Mouse (Mus musculus) bone marrow, adult 2 months (tissue): Measurements from ENCODE around the gene Hdgfl2. TPM values are rescaled to one million over a fixed set of nuclear protein-coding genes. Genes with fewer than 3 reads are reported as not detected.

Experiments
- H3K27ac ChIP-seq: fragments of 200-500 bp; 2 replicates; pipeline ENCODE4 v1.5.1; 2012; ENCODE audit warnings: low read depth, mild to moderate bottlenecking, control low read depth, inconsistent platforms, low read length; ENCODE audit not compliant: control insufficient read depth, poor library complexity, insufficient read depth
- H3K4me1 ChIP-seq: fragments of 200-500 bp; 2 replicates; pipeline ENCODE4 v1.6.1; 2011; ENCODE audit warnings: low read length; ENCODE audit not compliant: control insufficient read depth, insufficient read depth
- H3K4me3 ChIP-seq: fragments of 200-500 bp; replicated peaks from 2 replicates; pipeline ENCODE3; 2011; ENCODE audit warnings: mild to moderate bottlenecking, low read depth, low read length, control low read depth; ENCODE audit not compliant: control insufficient read depth
- CTCF ChIP-seq: fragments of 200-500 bp; IDR thresholded peaks from 2 replicates; pipeline ENCODE4 v1.5.1; 2011; ENCODE audit warnings: low read length, control low read depth; ENCODE audit not compliant: control insufficient read depth, insufficient read depth
- POLR2A ChIP-seq: fragments of 200-500 bp; IDR thresholded peaks from 2 replicates; pipeline ENCODE4 v1.6.1; 2011; ENCODE audit warnings: low read depth, mild to moderate bottlenecking, control low read depth, low read length, borderline replicate concordance; ENCODE audit not compliant: control insufficient read depth
- WGBS: fragments of 180-500 bp; shearing (Covaris S2); methylation state at CpG from one replicate; pipeline ENCODE4 v1.1.7; 2018; 5-methylcytosine and 5-hydroxymethylcytosine counted together
- polyA plus RNA-seq: library from polyadenylated mRNA; stranded (reverse); fragments of >200 nt; gene quantifications from 2 replicates; pipeline ENCODE4 v1.2.4, GENCODE M21; 2011; ENCODE audit warnings: low replicate concordance; ENCODE audit not compliant: missing spikeins, insufficient read depth, insufficient read length

Gene Hdgfl2
- polyA plus RNA-seq, 1 experiment, result 145 TPM

DNA sequence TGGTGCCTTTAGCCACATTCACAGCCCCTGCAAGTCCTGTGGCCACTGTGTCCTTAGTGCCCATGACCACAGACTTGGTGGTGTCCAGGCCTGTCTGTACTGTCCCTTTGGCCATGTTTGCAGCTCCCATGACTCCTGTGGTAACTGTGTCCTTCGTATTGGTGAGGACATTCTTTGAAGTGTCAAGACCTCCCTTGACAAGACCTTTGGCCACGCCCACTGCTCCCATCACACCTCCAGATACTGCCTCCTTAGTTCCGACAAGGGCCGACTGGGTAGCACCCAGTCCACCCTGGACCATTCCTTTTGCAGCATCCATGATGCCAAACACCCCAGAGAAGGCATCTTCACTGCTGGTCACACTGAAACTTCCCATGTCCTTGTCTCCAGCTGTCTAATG is 27.5 kb downstream of the Hdgfl2 start:
- 81% methylated on average over 4 of the region's 4 CpGs for WGBS
- H3K4me1 ChIP-seq, result no peaks in the 10 kb centered on the region; the same call in 1 of the 2 replicates
- H3K4me3 ChIP-seq, result no peak overlapping the region
- TF ChIP-seq CTCF (no peak), POLR2A (no peak)
- H3K27ac ChIP-seq, result no peak overlapping the region

DNA sequence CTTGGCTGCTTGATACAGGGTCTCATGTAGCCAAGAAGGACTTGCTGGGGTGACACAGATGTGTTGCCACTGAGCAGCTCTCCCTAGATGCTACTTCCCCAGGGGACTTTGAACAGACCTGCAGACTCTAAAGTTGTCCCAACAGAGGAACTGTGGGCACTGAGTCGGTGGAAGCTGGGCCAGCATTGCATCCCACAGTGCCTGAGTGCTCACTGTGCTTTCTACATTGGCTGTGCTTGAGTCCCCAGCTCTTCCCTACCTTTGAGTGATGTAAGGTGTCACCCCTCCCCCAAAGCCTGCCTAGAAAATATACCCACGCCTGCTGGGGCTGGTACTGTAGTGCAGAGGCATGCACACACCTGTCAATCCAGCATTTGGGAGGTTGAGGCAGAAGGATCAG is 28.3 kb downstream of the Hdgfl2 start:
- 78% methylated on average over 2 of the region's 2 CpGs for WGBS
- Histone ChIP-seq H3K27ac (no peak overlapping the region), H3K4me1 (no peaks in the 10 kb centered on the region; the same call in 1 of the 2 replicates), H3K4me3 (no peak overlapping the region)
- TF ChIP-seq POLR2A, result no peak
- TF ChIP-seq CTCF, result no peak

DNA sequence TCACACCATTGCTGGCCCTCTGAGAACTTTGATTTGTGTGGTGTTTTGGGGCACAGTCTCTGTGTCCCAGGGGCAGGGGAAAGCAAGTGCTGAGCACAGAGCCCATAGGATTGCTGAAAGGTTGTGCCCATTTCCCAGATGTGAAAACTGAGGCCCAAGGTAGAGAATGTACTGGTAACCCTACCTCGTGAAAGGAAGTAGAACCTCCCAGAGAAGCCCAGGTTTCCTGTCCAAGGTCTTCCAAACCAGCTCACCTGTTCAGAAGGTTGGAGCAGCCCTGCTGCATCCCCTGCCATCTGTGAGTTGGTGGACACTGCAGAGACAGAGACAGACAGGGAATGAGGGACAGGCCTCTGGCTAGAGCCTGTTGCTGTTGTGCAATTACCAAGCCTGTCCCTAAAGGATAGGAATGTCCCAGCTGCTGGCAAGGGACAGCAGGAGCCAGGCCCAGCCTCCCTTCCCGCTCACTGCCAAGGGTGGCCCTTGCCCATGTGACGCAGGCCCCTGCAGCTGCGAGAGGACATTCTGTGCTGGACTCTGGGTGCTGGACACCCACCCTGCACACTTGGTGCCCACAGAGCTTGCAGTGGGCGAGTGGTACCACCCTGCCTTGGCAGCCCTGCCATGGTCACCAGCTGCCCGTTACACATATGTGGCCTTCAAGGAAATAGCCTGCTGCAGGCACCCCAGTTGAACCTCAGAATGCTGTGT is 29.1 kb downstream of the Hdgfl2 start:
- TF ChIP-seq CTCF (no peak), POLR2A (no peak)
- Histone ChIP-seq H3K4me1 (no peaks in the 10 kb centered on the region; the same call in 1 of the 2 replicates), H3K27ac (no peak overlapping the region), H3K4me3 (no peak overlapping the region)
- 73% methylated on average over 6 of the region's 6 CpGs for WGBS

DNA sequence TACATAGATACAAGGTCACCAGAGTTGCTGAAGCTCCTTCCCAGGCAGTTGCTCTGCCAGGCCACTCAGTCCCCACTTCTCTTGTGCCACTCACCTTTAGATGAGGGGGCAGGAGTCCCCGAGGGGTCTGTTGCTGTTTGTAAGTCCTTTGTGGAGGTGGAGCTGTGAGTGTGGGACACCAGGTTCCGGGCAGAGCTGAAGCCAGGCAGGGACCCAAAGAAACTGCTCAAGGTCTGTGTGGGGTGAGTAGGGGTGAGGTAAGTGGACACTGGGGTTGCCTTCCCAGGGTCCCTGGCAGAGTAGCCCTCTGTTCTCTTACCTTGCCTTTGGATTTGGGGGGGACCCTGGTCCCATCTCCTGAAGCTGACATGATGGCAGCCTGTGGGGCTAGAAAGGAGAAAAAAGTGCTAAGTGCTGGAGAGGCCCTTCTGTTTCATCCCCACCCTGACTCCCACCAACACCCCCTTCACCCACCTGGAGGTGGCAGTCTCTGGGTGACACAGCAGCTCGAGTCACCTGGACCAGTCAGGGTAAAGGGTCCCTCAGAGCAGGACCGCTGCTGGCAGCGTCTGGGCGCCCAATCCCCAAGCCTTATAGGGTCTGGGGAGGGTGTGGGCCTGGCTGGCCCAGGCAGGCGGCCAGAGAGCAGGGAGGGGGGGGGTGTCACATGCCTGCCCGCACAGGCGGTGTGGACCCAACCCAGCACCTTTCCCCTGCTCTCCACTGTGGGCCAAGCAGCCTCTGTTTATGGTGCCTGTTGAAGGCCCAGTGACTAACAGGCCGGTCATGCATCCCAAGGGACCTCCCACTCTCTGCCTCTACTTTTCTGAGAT is 30.0 kb downstream of the Hdgfl2 start, which contains the start of gene Plin4:
TSS of gene Plin4 (minus strand) at position 585 of the 833 bp plus-strand sequence.
- no peak for TF ChIP-seq POLR2A
- TF ChIP-seq CTCF, result no peak
- Histone ChIP-seq H3K27ac (no peak within 1 kb of the TSS), H3K4me3 (no peak within 1 kb of the TSS), H3K4me1 (no peaks in the 10 kb centered on the region; the same call in 1 of the 2 replicates)
- WGBS, result 74% methylated on average over 10 of the region's 10 CpGs

DNA sequence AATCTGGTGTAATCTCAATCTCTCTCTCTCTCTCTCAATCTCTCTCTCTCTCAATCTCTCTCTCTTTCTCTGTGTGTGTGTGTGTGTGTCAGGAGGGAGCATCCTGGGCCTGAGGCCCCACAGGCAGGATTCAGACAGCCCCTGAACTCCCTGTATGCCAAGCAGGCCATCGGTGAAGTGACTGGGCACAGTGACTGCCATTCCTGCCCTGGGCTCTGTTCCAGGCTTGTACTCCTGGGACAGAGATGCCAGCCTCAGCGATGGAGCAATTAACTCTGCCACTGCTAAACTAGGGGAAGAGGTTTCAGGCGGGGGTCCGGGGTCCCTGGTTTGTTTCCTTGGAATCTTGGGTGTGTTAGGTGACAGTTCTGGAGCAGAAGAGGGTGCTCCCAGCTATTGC is 31.1 kb downstream of the Hdgfl2 start:
- WGBS, result 77% methylated on average over 4 of the region's 4 CpGs
- no peaks in the 10 kb centered on the region; the same call in 1 of the 2 replicates for H3K4me1 ChIP-seq
- TF ChIP-seq CTCF (no peak), POLR2A (no peak)
- no peak overlapping the region for H3K27ac ChIP-seq
- H3K4me3 ChIP-seq, result no peak overlapping the region

DNA sequence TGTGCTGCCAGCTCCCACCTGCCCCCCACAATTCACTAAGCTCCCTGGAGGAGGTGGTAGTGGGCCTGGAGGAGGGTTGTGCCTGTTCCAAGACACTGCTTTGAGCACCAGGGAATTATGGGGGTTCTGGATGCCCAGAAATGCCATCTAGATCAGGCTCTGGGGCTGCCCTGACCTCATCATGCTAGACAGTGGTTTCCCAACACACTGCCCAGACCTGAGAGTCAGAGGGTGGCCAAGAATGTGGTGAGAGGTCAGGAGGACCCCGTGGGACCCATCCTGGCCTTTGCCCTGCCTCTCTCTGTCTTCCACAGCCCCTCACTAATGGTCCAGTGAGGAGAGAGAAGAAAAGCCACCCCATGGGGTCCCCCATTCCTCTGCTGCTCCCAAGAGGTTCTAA is 31.6 kb downstream of the Hdgfl2 start:
- TF ChIP-seq POLR2A (no peak), CTCF (no peak)
- H3K4me3 ChIP-seq, result no peak overlapping the region
- H3K27ac ChIP-seq, result no peak overlapping the region
- no peaks in the 10 kb centered on the region; the same call in 1 of the 2 replicates for H3K4me1 ChIP-seq
- 58% methylated on average over 1 of the region's 1 CpGs for WGBS

DNA sequence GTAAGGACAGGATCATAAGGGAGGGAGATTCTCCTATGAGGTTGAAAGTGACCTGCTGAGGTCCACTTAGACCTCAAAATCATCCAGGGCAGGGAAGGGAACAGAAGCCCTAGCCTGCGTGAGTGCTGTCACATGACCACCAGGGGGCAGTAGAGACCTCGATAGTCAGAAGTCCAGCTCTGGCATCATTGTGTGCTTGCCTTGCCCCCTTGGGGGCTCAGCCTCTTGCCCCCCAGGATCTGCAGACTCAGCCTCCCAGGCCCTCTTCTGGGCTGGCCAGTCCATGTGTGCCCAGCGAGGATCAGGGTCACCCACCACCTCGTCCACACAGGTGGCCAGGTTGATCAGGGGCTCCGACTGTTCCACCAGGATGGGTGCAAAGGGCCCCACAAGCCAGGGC is 32.4 kb downstream of the Hdgfl2 start:
- H3K4me3 ChIP-seq, result no peak overlapping the region
- no peaks in the 10 kb centered on the region; the same call in 1 of the 2 replicates for H3K4me1 ChIP-seq
- 47% methylated on average over 5 of the region's 5 CpGs for WGBS
- peak; percentile 96 for TF ChIP-seq CTCF
- peak; percentile 21; the same call in 1 of the 2 replicates for TF ChIP-seq POLR2A
- H3K27ac ChIP-seq, result no peak overlapping the region

DNA sequence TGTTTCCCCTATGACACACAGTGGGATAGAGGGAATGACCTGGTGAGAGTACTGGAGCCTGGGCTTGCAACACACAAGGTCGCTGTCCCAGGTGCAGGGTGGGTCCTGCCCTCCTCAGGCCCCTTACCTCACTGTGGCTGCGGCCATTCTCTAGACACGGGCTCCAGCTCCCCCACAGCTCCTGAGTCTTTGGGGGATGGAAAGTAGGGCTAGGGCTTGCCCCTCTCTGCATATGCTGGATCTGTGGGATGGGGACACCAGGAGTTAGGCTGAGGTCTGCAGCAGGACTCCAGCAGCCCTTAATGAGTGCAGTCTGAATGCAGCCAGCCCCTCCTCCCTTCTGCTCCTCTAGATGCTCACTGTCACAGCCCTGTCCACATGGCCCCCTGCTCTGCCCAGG is 33.3 kb downstream of the Hdgfl2 start:
- TF ChIP-seq POLR2A (no peak), CTCF (no peak)
- Histone ChIP-seq H3K4me1 (no peaks in the 10 kb centered on the region; the same call in 1 of the 2 replicates), H3K27ac (no peak overlapping the region), H3K4me3 (no peak overlapping the region)
- WGBS, result 74% methylated on average over 3 of the region's 3 CpGs

DNA sequence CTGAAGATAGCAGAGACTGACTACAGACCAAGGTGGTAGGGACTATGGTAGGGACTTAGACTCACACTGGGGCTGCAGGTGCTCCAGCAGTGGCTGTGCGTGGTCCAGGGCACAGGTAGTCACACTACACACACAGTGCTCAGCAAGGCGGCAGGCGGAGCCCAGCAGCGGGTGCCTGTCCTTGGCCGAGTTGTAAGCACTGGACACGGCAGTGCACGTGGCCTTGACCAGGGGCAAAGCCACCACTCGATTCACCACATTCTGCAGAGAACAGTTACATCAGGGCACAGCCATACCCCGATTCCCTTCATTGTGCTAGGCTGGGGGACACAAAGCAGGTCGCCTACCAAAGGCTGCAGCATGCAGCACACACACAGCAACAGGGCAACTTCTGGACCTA is 36.8 kb downstream of the Hdgfl2 start:
- H3K27ac ChIP-seq, result no peak overlapping the region
- 69% methylated on average over 10 of the region's 10 CpGs for WGBS
- TF ChIP-seq CTCF, result no peak
- TF ChIP-seq POLR2A, result no peak
- H3K4me3 ChIP-seq, result no peak overlapping the region
- H3K4me1 ChIP-seq, result no peaks in the 10 kb centered on the region; the same call in 1 of the 2 replicates
